Mouse (Mus musculus): Measurements from ENCODE around the gene Fstl3.
"Not testable (repeated sequence)": the region's sequence is repeated elsewhere in the genome, so short reads cannot be mapped to it uniquely, and the experiment has no call there.

Gene Fstl3

GRCm38 (mm10) chr10:79777103-79777531 is at the start of gene Fstl3:
Fstl3 (plus strand) TSS chr10:79777272.
- DNase-seq (ENCODE audit: low spot score in 2 of 2) = no peak

GRCm38 (mm10) chr10:79728323-79729249 is 48.5 kb upstream of the Fstl3 start:
- DNase-seq (ENCODE audit: low spot score in 2 of 2) = no peak

- DNase-seq (ENCODE audit: low spot score in 2 of 2) = no peak
Observed at GRCm38 (mm10) chr10:79729357-79729965, 47.6 kb upstream of the Fstl3 start.

- peak in 1 of 2 experiments; percentile 55 for DNase-seq (ENCODE audit: low spot score in 2 of 2)
Observed at GRCm38 (mm10) chr10:79732500-79732899, 44.6 kb upstream of the Fstl3 start.

- DNase-seq (ENCODE audit: low spot score in 2 of 2) = no peak
Observed at GRCm38 (mm10) chr10:79733847-79734246, 43.2 kb upstream of the Fstl3 start.

- no peak for DNase-seq (ENCODE audit: low spot score in 2 of 2)
Observed at GRCm38 (mm10) chr10:79735361-79735760, 41.7 kb upstream of the Fstl3 start.

- no peak for DNase-seq (ENCODE audit: low spot score in 2 of 2)
Observed at GRCm38 (mm10) chr10:79736706-79737105, 40.4 kb upstream of the Fstl3 start.

- DNase-seq (ENCODE audit: low spot score in 2 of 2) = no peak
Observed at GRCm38 (mm10) chr10:79738259-79738658, 38.8 kb upstream of the Fstl3 start.

- DNase-seq (ENCODE audit: low spot score in 2 of 2) = no peak
Observed at GRCm38 (mm10) chr10:79739234-79739633, 37.8 kb upstream of the Fstl3 start.

GRCm38 (mm10) chr10:79740863-79741262 is 36.2 kb upstream of the Fstl3 start:
- DNase-seq (ENCODE audit: low spot score in 2 of 2) = no peak

- no peak for DNase-seq (ENCODE audit: low spot score in 2 of 2)
Observed at GRCm38 (mm10) chr10:79743161-79743560, 33.9 kb upstream of the Fstl3 start.

GRCm38 (mm10) chr10:79743650-79744365 is 33.3 kb upstream of the Fstl3 start:
- no peak for DNase-seq (ENCODE audit: low spot score in 2 of 2)

GRCm38 (mm10) chr10:79745411-79745810 is 31.7 kb upstream of the Fstl3 start:
- DNase-seq (ENCODE audit: low spot score in 2 of 2) = no peak

- DNase-seq (ENCODE audit: low spot score in 2 of 2) = peak; percentile 94 to 96
Observed at GRCm38 (mm10) chr10:79745898-79746773, 30.9 kb upstream of the Fstl3 start, which contains the start of gene Polrmt. Polrmt (minus strand) TSS chr10:79746581.

GRCm38 (mm10) chr10:79746774-79747151 is 30.3 kb upstream of the Fstl3 start:
- DNase-seq (ENCODE audit: low spot score in 2 of 2) = no peak

GRCm38 (mm10) chr10:79748496-79748895 is 28.6 kb upstream of the Fstl3 start:
- DNase-seq (ENCODE audit: low spot score in 2 of 2) = no peak

- peak; percentile 65 to 80 for DNase-seq (ENCODE audit: low spot score in 2 of 2)
Observed at GRCm38 (mm10) chr10:79754856-79755516, 22.1 kb upstream of the Fstl3 start, which contains the start of gene Fgf22. Fgf22 (plus strand) TSS chr10:79755076.

- no peak for DNase-seq (ENCODE audit: low spot score in 2 of 2)
Observed at GRCm38 (mm10) chr10:79755854-79756253, 21.2 kb upstream of the Fstl3 start.

- no peak for DNase-seq (ENCODE audit: low spot score in 2 of 2)
Observed at GRCm38 (mm10) chr10:79756660-79757059, 20.4 kb upstream of the Fstl3 start.

GRCm38 (mm10) chr10:79759675-79760074 is 17.4 kb upstream of the Fstl3 start:
- DNase-seq (ENCODE audit: low spot score in 2 of 2) = not testable (repeated sequence)
